Mouse (Mus musculus) thymus, postnatal 25 days (tissue): ENCODE data around the gene Tmprss6.
A peak's percentile ranks its signal among the peaks of the same experiment; 100 is the strongest.

Experiments
- DNase-seq: peaks from one replicate; pipeline ENCODE4 v3.0.0; 2022

The Tmprss6 gene

GRCm38 (mm10) chr15:78468379-78468937, at the start of gene Tmprss6:
Tmprss6 (minus strand) TSS chr15:78468634.
- DNase-seq: no peak

- peak; percentile 65 for DNase-seq
Measured at GRCm38 (mm10) chr15:78518221-78518620, 49.8 kb upstream of the Tmprss6 start.

- no peak for DNase-seq
Measured at GRCm38 (mm10) chr15:78515759-78516158, 47.3 kb upstream of the Tmprss6 start.

GRCm38 (mm10) chr15:78514393-78515146, 46.1 kb upstream of the Tmprss6 start:
- peak; percentile 77 for DNase-seq

DNA sequence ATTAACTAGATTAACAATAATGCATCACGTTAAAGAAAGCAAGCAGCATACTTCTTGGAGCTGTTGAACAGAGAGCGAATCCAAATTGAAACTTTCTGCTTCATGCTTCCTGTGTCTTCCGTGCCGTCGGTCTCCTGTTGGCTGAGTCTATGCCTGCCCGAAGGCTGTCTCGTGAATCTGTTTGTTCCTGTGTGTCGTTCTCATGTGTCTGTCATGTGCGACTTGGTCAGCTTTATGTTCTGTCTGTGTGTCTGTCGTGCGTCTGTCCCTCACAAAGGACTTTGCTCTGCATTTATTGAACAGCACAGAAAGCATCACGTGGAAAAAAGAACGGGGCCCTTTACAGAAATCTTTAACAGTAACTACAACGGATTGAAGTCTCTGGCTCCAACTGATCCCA, 44.6 kb upstream of the Tmprss6 start:
- no peak for DNase-seq

- no peak for DNase-seq
Measured at GRCm38 (mm10) chr15:78511951-78512350, 43.5 kb upstream of the Tmprss6 start.

- no peak for DNase-seq
Measured at GRCm38 (mm10) chr15:78510736-78511135, 42.3 kb upstream of the Tmprss6 start.

DNA sequence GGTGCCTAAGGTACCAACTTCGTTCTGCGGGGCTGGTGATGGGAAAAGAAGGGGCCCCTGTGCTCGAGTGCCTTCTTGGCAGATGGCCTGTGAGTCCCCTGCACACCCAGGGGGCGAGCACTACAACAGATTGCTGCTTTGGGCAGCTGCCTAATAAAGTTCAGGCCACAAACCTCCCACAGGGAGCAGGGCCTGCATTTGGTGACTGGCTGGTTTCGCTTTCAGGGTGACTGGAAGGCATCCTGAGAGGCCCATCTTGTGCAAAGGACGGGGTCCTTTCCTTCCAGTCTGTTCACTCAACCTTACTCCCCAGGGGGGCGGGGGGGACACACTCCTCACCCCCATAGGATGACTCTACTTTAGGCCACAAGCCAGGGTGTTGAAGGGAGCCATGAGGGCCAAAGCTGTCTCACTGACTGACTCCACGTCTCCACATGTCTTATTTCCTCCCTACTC, 41.7 kb upstream of the Tmprss6 start:
- DNase-seq: no peak

- DNase-seq: no peak
Measured at GRCm38 (mm10) chr15:78509297-78509899, 41.0 kb upstream of the Tmprss6 start.

GRCm38 (mm10) chr15:78508443-78508842, 40.0 kb upstream of the Tmprss6 start:
- DNase-seq: no peak

GRCm38 (mm10) chr15:78505541-78505940, 37.1 kb upstream of the Tmprss6 start:
- DNase-seq: no peak

GRCm38 (mm10) chr15:78504816-78505215, 36.4 kb upstream of the Tmprss6 start:
- DNase-seq: no peak

GRCm38 (mm10) chr15:78504013-78504412, 35.6 kb upstream of the Tmprss6 start:
- DNase-seq: no peak

DNA sequence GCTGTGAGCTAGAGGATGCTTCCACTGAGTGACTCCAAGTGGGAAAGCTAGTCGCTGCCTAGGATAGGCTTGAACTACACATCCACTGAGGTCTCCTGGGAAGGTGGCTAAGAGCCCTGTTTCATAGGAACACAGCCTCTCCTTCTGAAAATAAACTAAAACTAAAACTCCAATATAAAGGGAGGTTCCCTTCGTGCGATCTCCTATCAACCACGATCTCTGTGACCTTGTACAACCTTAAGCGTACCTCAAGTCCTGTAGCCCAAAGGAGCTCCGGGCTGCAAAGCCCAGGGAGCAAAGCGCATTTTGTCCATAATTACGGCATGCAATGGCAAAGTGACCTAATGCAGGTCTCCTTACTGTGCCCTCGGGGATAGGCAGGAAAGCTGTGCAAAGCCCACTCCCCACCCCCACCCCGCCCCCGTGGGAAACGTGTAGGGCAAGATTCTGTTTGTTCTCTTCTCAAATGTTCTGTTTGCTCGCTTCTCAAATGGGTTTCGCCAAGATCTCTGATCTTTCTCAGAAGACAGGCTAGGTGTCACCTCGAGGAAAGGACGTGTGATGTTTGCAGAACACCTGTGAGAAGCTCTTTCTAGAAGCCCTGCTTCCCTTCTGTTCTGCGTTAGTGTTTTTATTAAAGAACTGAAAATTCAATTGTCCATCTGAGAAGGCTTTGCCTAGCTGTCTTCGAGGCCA, 34.2 kb upstream of the Tmprss6 start:
- no peak for DNase-seq

GRCm38 (mm10) chr15:78494968-78495406, 26.6 kb upstream of the Tmprss6 start, which contains the start of gene Il2rb:
Il2rb (minus strand) TSS chr15:78495271.
- peak; percentile 50 for DNase-seq

GRCm38 (mm10) chr15:78493401-78494010, 25.1 kb upstream of the Tmprss6 start:
- no peak for DNase-seq

- DNase-seq: no peak
Measured at GRCm38 (mm10) chr15:78491301-78491700, 22.9 kb upstream of the Tmprss6 start.

DNA sequence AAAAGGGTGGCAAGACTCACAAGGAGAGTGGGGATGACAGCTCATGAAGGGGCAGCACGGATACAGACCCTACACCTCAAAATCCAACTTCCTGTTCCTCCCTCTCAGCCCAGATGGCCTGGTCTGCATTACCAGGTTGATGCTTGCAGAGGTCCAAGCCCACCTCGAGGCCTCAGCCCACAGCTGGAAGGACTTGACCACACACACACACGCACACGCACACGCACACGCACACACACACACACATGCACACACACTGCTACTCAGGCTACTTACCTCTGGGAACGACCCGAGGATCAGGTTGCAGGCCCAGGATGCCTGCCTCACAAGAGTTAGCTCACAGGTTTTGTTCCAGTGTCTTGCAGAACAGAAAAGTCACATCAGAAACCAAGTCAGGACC, 21.5 kb upstream of the Tmprss6 start:
- DNase-seq: no peak

DNA sequence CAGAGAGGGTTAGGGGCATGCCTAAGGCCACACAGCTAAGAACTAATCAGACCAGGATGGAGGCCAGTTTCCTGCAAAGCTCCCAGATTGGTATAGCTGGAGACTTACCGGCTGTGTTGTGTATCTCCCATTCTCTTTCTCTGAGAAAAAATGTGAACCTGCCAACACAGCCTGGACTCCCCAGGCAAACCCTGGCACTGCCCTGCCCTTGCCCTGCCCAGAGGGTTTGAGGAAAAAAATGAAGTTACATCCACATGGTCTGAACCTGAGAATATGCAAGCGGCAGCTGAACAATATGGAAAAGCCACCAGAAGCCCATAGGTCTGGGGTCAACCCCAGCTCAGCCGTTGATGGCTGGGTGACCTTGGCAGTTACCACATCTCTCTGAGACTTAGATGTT, 20.8 kb upstream of the Tmprss6 start:
- no peak for DNase-seq

- DNase-seq: no peak
Measured at GRCm38 (mm10) chr15:78487066-78487465, 18.6 kb upstream of the Tmprss6 start.

GRCm38 (mm10) chr15:78486564-78486963, 18.1 kb upstream of the Tmprss6 start:
- DNase-seq: no peak

DNA sequence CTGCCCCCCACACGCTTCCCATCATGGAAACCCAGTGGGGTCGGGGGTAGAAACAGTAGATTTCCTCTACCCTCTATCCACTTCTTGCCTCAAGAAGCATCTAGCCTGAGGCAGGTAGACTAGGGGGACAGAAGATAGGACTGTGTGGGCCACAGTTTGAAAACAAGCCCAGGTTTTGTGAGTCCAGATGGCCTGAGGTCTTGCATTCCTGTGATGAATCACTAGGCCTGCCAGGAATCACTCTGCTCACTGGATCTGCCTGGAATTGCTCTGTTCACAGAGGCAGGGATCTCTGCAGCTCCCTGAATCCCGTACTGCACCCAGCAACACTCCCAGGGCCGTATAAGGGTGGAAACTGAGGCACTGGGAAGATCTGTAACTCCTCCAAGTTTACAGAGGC, 14.9 kb upstream of the Tmprss6 start:
- DNase-seq: no peak

DNA sequence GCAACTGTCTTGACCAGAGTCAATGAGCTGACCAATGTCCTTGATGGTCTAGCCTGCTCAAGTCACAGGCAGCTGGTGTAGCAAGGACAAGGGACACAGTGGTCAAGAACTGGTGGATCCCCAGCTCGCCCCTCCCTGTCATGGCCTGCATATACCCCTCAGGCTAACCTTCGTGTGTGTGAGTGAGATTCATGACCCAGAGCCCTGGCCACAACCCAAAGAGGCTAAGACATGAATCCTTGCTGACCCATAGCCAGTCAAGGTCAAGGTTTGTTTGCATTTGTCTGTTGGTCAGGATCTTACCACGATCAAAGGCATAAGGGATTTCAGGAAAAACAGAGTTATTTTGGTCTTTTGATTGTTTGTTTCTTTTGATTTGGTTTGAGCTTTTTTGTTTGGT, 14.1 kb upstream of the Tmprss6 start:
- DNase-seq: no peak
